Mouse (Mus musculus): Measurements from ENCODE around the gene Dbndd1. TPM values are rescaled to one million over a fixed set of nuclear protein-coding genes. Genes with fewer than 3 reads are reported as not detected.

Gene Dbndd1
- polyA plus RNA-seq, 1 experiment = 0.75 TPM

DNA sequence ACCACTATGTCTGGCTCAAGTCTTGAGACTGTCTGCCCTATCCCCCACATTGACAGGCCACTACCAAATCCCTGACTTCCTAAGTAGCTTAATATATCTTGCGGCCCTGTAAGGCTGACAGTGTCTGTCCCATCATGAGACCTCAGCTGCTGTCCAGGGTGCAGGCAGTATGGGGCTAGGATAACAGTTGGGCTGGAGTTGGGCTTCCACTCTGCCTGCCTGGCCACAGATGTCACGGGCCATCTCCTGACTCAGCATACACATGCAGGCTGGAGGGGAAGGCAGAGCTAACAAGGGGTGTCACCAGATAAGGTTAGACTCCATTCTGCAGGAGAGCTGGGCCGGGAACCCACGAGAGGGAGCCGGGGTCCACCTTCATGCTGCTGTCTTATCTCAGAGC is 8.1 kb downstream of the Dbndd1 start:
- no peak for TF ChIP-seq EP300 (IDR thresholded peaks at IDR 0.05; ENCODE audit: insufficient read depth, low read depth, low read length)
- TF ChIP-seq CTCF (IDR thresholded peaks at IDR 0.05; ENCODE audit: low read depth, low read length) = no peak
- TF ChIP-seq POLR2A (IDR thresholded peaks at IDR 0.05; ENCODE audit: insufficient read depth, low read length) = no peak
- H3K9me3 ChIP-seq (replicated peaks; ENCODE audit: control insufficient read depth, insufficient read depth, low read length, poor library complexity, severe bottlenecking) = no peaks in the 10 kb centered on the region
- peaks cover 4% of the 10 kb centered on the region; the same call in 1 of the 2 replicates for H3K36me3 ChIP-seq (ENCODE audit: control insufficient read depth, insufficient read depth, low read length, poor library complexity, severe bottlenecking)
- H3K27me3 ChIP-seq (ENCODE audit: control insufficient read depth, insufficient read depth, low read length, poor library complexity, severe bottlenecking) = no peaks in the 10 kb centered on the region
- H3K4me3 ChIP-seq (ENCODE audit: low read depth, low read length) = no peak overlapping the region
- H3K27ac ChIP-seq (ENCODE audit: insufficient read depth, low read length) = no peak overlapping the region
- H3K9ac ChIP-seq (ENCODE audit: low read depth, poor library complexity, severe bottlenecking) = no peak overlapping the region
- no peaks in the 10 kb centered on the region for H3K4me1 ChIP-seq (ENCODE audit: control insufficient read depth, insufficient read depth, low read length)

- Histone ChIP-seq H3K9me3 (replicated peaks; ENCODE audit: control insufficient read depth, insufficient read depth, low read length, poor library complexity, severe bottlenecking) (no peaks in the 10 kb centered on the region), H3K27me3 (ENCODE audit: control insufficient read depth, insufficient read depth, low read length, poor library complexity, severe bottlenecking) (no peaks in the 10 kb centered on the region), H3K27ac (ENCODE audit: insufficient read depth, low read length) (no peak overlapping the region), H3K36me3 (ENCODE audit: control insufficient read depth, insufficient read depth, low read length, poor library complexity, severe bottlenecking) (peaks cover 15% of the 10 kb centered on the region; the same call in 1 of the 2 replicates), H3K4me3 (ENCODE audit: low read depth, low read length) (no peak overlapping the region), H3K4me1 (ENCODE audit: control insufficient read depth, insufficient read depth, low read length) (no peaks in the 10 kb centered on the region), H3K9ac (ENCODE audit: low read depth, poor library complexity, severe bottlenecking) (no peak overlapping the region)
- TF ChIP-seq POLR2A (IDR thresholded peaks at IDR 0.05; ENCODE audit: insufficient read depth, low read length) (no peak), EP300 (IDR thresholded peaks at IDR 0.05; ENCODE audit: insufficient read depth, low read depth, low read length) (no peak), CTCF (IDR thresholded peaks at IDR 0.05; ENCODE audit: low read depth, low read length) (no peak)
These were observed 9.6 kb downstream of the Dbndd1 start for GRCm38 (mm10) chr8:123505695-123506094.

- Histone ChIP-seq H3K27ac (ENCODE audit: insufficient read depth, low read length) (no peak overlapping the region), H3K9me3 (replicated peaks; ENCODE audit: control insufficient read depth, insufficient read depth, low read length, poor library complexity, severe bottlenecking) (no peaks in the 10 kb centered on the region), H3K4me1 (ENCODE audit: control insufficient read depth, insufficient read depth, low read length) (no peaks in the 10 kb centered on the region), H3K9ac (ENCODE audit: low read depth, poor library complexity, severe bottlenecking) (no peak overlapping the region), H3K36me3 (ENCODE audit: control insufficient read depth, insufficient read depth, low read length, poor library complexity, severe bottlenecking) (peaks cover 15% of the 10 kb centered on the region; the same call in 1 of the 2 replicates), H3K4me3 (ENCODE audit: low read depth, low read length) (no peak overlapping the region), H3K27me3 (ENCODE audit: control insufficient read depth, insufficient read depth, low read length, poor library complexity, severe bottlenecking) (no peaks in the 10 kb centered on the region)
- TF ChIP-seq CTCF (IDR thresholded peaks at IDR 0.05; ENCODE audit: low read depth, low read length) (no peak), EP300 (IDR thresholded peaks at IDR 0.05; ENCODE audit: insufficient read depth, low read depth, low read length) (no peak), POLR2A (IDR thresholded peaks at IDR 0.05; ENCODE audit: insufficient read depth, low read length) (no peak)
These were observed 10.0 kb downstream of the Dbndd1 start for GRCm38 (mm10) chr8:123505267-123505666.

- H3K27ac ChIP-seq (ENCODE audit: insufficient read depth, low read length) = no peak overlapping the region
- H3K4me1 ChIP-seq (ENCODE audit: control insufficient read depth, insufficient read depth, low read length) = no peaks in the 10 kb centered on the region
- H3K9me3 ChIP-seq (replicated peaks; ENCODE audit: control insufficient read depth, insufficient read depth, low read length, poor library complexity, severe bottlenecking) = no peaks in the 10 kb centered on the region
- no peak overlapping the region for H3K4me3 ChIP-seq (ENCODE audit: low read depth, low read length)
- H3K36me3 ChIP-seq (ENCODE audit: control insufficient read depth, insufficient read depth, low read length, poor library complexity, severe bottlenecking) = peaks cover 15% of the 10 kb centered on the region; the same call in 1 of the 2 replicates
- TF ChIP-seq CTCF (IDR thresholded peaks at IDR 0.05; ENCODE audit: low read depth, low read length) = no peak
- no peak for TF ChIP-seq EP300 (IDR thresholded peaks at IDR 0.05; ENCODE audit: insufficient read depth, low read depth, low read length)
- no peak for TF ChIP-seq POLR2A (IDR thresholded peaks at IDR 0.05; ENCODE audit: insufficient read depth, low read length)
- no peak overlapping the region for H3K9ac ChIP-seq (ENCODE audit: low read depth, poor library complexity, severe bottlenecking)
- H3K27me3 ChIP-seq (ENCODE audit: control insufficient read depth, insufficient read depth, low read length, poor library complexity, severe bottlenecking) = no peaks in the 10 kb centered on the region
These were observed 10.6 kb downstream of the Dbndd1 start for GRCm38 (mm10) chr8:123504591-123505195.

- Histone ChIP-seq H3K4me3 (ENCODE audit: low read depth, low read length) (no peak overlapping the region), H3K27ac (ENCODE audit: insufficient read depth, low read length) (no peak overlapping the region), H3K9ac (ENCODE audit: low read depth, poor library complexity, severe bottlenecking) (no peak overlapping the region), H3K4me1 (ENCODE audit: control insufficient read depth, insufficient read depth, low read length) (no peaks in the 10 kb centered on the region), H3K36me3 (ENCODE audit: control insufficient read depth, insufficient read depth, low read length, poor library complexity, severe bottlenecking) (peaks cover 15% of the 10 kb centered on the region; the same call in 1 of the 2 replicates), H3K27me3 (ENCODE audit: control insufficient read depth, insufficient read depth, low read length, poor library complexity, severe bottlenecking) (no peaks in the 10 kb centered on the region), H3K9me3 (replicated peaks; ENCODE audit: control insufficient read depth, insufficient read depth, low read length, poor library complexity, severe bottlenecking) (no peaks in the 10 kb centered on the region)
- TF ChIP-seq CTCF (IDR thresholded peaks at IDR 0.05; ENCODE audit: low read depth, low read length) (no peak), EP300 (IDR thresholded peaks at IDR 0.05; ENCODE audit: insufficient read depth, low read depth, low read length) (no peak)
These were observed 11.3 kb downstream of the Dbndd1 start for GRCm38 (mm10) chr8:123503801-123504467.

DNA sequence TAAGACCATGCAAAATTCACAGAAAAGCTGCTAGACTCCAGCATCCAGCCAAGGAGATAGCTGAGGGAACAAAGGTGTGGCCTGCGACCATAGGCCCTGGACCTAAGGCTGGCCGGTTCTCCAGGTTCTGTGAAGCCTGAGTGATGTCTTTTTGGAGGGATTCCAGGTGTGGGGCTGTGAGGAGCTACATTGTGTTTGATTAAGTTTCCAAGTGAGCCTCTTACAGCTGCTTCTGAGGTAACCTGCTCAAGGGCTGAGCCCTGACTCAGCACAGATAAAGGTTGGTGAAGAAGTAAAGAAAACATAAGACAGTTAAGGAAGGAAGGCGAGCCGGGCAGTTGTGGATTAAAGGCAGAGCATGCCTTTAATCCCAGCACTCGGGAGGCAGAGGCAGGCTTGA is 13.1 kb downstream of the Dbndd1 start:
- Histone ChIP-seq H3K27me3 (ENCODE audit: control insufficient read depth, insufficient read depth, low read length, poor library complexity, severe bottlenecking) (no peaks in the 10 kb centered on the region), H3K4me3 (ENCODE audit: low read depth, low read length) (no peak overlapping the region), H3K9ac (ENCODE audit: low read depth, poor library complexity, severe bottlenecking) (no peak overlapping the region), H3K36me3 (ENCODE audit: control insufficient read depth, insufficient read depth, low read length, poor library complexity, severe bottlenecking) (peaks cover 21% of the 10 kb centered on the region), H3K4me1 (ENCODE audit: control insufficient read depth, insufficient read depth, low read length) (no peaks in the 10 kb centered on the region), H3K27ac (ENCODE audit: insufficient read depth, low read length) (no peak overlapping the region), H3K9me3 (replicated peaks; ENCODE audit: control insufficient read depth, insufficient read depth, low read length, poor library complexity, severe bottlenecking) (no peaks in the 10 kb centered on the region; the same call in 1 of the 2 replicates)
- TF ChIP-seq EP300 (IDR thresholded peaks at IDR 0.05; ENCODE audit: insufficient read depth, low read depth, low read length) (no peak), POLR2A (IDR thresholded peaks at IDR 0.05; ENCODE audit: insufficient read depth, low read length) (no peak), CTCF (IDR thresholded peaks at IDR 0.05; ENCODE audit: low read depth, low read length) (no peak)
